Mouse (Mus musculus): ENCODE data around the gene Thoc5. TPM values are rescaled to one million over a fixed set of nuclear protein-coding genes. Genes with fewer than 3 reads are reported as not detected.

Gene Thoc5
- total and polyA plus RNA-seq, 2 experiments from 2014 or later: 44.6 to 48.4 TPM

DNA sequence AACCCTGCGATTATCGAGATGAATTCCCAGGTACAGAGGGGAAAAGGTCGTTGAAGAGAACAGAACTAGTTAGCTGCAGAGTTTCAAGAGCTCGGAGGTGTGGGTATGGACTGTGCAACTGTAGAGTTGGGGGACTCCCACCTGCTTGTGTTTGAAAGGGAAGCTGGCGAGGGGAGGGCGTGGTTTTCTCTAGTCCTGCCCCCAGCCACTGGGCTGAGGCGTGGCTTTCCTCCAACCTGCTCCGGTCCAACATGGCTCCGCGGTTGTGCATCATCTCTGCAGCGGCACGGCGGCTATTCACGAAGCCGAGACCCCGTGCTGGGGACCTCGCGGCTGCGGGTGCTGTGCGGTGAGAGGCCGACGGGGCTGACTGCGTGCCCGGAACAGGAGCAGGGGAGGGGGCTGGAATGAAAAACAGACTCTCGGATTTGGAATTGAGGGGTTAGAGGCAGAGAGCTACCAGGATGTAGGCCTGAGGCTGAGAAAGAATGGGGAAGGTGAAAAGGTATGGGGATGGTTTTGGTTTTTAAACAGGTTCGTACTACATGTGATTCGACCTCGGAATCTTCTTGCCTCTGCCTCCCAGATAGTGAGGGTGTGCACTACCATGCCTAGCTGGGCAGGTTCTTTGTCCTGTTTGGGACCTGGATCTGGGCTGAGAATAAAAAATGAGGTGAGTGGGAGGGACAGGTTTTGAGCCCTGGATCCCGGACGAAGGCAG is 21.2 kb upstream of the Thoc5 start, which contains the start of gene Nipsnap1:
Gene Nipsnap1, plus strand, starts transcription at position 197 of the 721 bp plus-strand sequence.
- Histone ChIP-seq H3K4me3 (ENCODE audit: low read depth, low read length) (peak within 1 kb of the TSS; percentile 75), H3K27me3 (ENCODE audit: insufficient read depth, low read length) (no peaks in the 10 kb centered on the region), H3K4me2 (ENCODE audit: low read depth, low read length, poor library complexity, severe bottlenecking) (peak within 1 kb of the TSS; percentile 68), H3K27ac (ENCODE audit: low read depth, low read length) (peak within 1 kb of the TSS; percentile 83), H3K4me1 (ENCODE audit: insufficient read depth, low read length) (peaks cover 6% of the 10 kb centered on the region; the same call in 1 of the 2 replicates), H3K9me3 (ENCODE audit: low read length) (no peaks in the 10 kb centered on the region), H3K36me3 (ENCODE audit: insufficient read depth, low read length) (no peaks in the 10 kb centered on the region), H3K9ac (replicated peaks; ENCODE audit: low read length, poor library complexity, severe bottlenecking) (peak within 1 kb of the TSS; percentile 87)
- DNase-seq (ENCODE audit: low spot score) (peak; percentile 90), ATAC-seq (ENCODE audit: low FRiP score) (peak; percentile 87)
- under 1% methylated on average over 30 of the region's 30 CpGs for WGBS
- TF ChIP-seq CTCF (IDR thresholded peaks at IDR 0.05): no peak

DNA sequence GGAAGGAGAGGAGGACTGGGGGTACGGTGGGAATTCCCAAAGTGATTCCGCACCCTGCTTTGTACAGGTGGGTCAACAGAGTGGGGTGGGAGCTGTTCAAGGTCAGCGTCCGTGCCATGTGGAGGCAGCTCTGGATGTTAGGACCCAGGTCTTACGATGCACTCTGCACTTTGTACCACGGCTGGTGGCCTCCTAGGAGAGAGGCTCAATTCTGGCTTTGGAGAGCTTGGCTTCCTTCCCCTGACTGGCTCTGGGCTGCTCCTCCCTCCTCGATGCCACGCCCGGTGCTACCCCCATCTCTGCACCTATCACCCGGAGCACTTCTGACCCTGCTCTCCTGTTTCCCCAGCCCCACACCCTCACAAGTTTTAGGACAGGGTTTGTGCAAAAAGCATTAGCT is 20.6 kb upstream of the Thoc5 start:
- Histone ChIP-seq H3K9ac (replicated peaks; ENCODE audit: low read length, poor library complexity, severe bottlenecking) (peak overlapping the region; percentile 87), H3K27ac (ENCODE audit: low read depth, low read length) (peak overlapping the region; percentile 83), H3K4me1 (ENCODE audit: insufficient read depth, low read length) (peaks cover 6% of the 10 kb centered on the region; the same call in 1 of the 2 replicates), H3K36me3 (ENCODE audit: insufficient read depth, low read length) (no peaks in the 10 kb centered on the region), H3K27me3 (ENCODE audit: insufficient read depth, low read length) (no peaks in the 10 kb centered on the region), H3K4me3 (ENCODE audit: low read depth, low read length) (peak overlapping the region; percentile 75), H3K9me3 (ENCODE audit: low read length) (no peaks in the 10 kb centered on the region), H3K4me2 (ENCODE audit: low read depth, low read length, poor library complexity, severe bottlenecking) (peak overlapping the region; percentile 68)
- ATAC-seq (ENCODE audit: low FRiP score) (0 out of 2 replicates have a peak, but pooled peaks have one; percentile 21), DNase-seq (ENCODE audit: low spot score) (no peak)
- 3% methylated on average over 10 of the region's 10 CpGs for WGBS
- no peak for TF ChIP-seq CTCF (IDR thresholded peaks at IDR 0.05)

DNA sequence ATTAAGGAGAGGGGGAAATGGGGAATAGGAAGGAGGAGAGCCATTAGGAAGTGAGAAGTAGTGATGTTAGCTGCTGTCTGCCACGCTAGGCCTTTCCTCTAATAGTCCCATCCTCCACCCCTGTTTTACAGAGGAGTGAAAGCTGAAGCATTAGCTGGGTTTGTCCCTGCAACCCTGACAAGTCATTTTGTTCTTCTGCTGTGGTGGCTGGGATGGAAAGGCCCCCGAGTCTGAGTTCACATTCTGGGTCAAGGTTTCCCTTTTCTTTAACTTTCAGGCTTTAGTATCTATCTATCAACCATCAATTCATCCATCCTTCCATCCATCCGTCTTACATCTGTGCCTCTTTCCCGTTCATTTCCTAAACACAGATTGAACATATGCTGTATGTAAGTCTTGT is 14.0 kb upstream of the Thoc5 start:
- H3K4me2 ChIP-seq (ENCODE audit: low read depth, low read length, poor library complexity, severe bottlenecking): no peak overlapping the region
- H3K9ac ChIP-seq (replicated peaks; ENCODE audit: low read length, poor library complexity, severe bottlenecking): no peak overlapping the region
- no peaks in the 10 kb centered on the region for H3K27me3 ChIP-seq (ENCODE audit: insufficient read depth, low read length)
- no peak for DNase-seq (ENCODE audit: low spot score)
- peaks cover 10% of the 10 kb centered on the region for H3K36me3 ChIP-seq (ENCODE audit: insufficient read depth, low read length)
- no peak for ATAC-seq (ENCODE audit: low FRiP score)
- no peak overlapping the region for H3K27ac ChIP-seq (ENCODE audit: low read depth, low read length)
- H3K4me1 ChIP-seq (ENCODE audit: insufficient read depth, low read length): no peaks in the 10 kb centered on the region
- no peaks in the 10 kb centered on the region for H3K9me3 ChIP-seq (ENCODE audit: low read length)
- H3K4me3 ChIP-seq (ENCODE audit: low read depth, low read length): no peak overlapping the region
- no peak for TF ChIP-seq CTCF (IDR thresholded peaks at IDR 0.05)
- WGBS: 92% methylated on average over 4 of the region's 4 CpGs

DNA sequence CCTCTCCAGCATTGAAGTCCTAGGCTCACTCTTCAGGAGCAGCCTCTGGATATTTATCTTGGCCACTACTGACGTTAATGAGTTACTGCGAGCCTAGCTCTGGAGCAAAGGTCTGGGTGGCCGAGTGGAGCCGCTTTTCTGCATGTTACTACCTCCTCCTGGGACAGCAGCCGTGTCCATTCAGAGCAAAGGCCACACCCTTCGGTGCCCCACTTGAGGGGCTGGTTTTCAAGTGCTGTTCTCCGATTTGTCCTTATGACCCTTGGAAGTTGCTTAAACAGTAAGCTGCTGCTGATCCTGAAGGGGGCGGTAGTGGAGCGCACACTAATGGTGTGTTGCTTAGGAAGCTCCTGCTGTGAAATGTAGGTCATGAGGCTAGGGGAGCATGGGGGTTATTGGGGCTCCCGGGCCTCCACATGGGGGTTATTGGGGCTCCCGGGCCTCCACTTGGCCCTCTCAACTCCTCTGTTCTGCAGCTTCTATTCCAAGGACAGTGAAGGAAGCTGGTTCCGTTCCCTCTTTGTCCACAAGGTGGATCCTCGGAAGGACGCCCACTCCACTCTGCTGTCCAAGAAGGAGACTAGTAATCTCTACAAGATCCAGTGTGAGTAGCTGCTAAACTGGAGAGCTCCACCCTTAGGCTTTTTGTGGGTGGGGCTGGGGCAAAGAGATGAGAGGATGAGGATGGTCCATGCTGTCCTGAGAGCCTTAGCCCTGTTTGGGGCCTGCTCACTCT is 12.1 kb upstream of the Thoc5 start:
- DNase-seq (ENCODE audit: low spot score) (peak; percentile 44), ATAC-seq (ENCODE audit: low FRiP score) (no peak)
- H3K4me3 ChIP-seq (ENCODE audit: low read depth, low read length): no peak overlapping the region
- H3K27me3 ChIP-seq (ENCODE audit: insufficient read depth, low read length): no peaks in the 10 kb centered on the region
- H3K4me2 ChIP-seq (ENCODE audit: low read depth, low read length, poor library complexity, severe bottlenecking): no peak overlapping the region
- H3K36me3 ChIP-seq (ENCODE audit: insufficient read depth, low read length): peaks cover 13% of the 10 kb centered on the region
- no peaks in the 10 kb centered on the region for H3K9me3 ChIP-seq (ENCODE audit: low read length)
- peak; percentile 51; the same call in 1 of the 2 replicates for TF ChIP-seq CTCF (IDR thresholded peaks at IDR 0.05)
- no peak overlapping the region for H3K9ac ChIP-seq (replicated peaks; ENCODE audit: low read length, poor library complexity, severe bottlenecking)
- 58% methylated on average over 14 of the region's 14 CpGs for WGBS
- H3K27ac ChIP-seq (ENCODE audit: low read depth, low read length): no peak overlapping the region
- H3K4me1 ChIP-seq (ENCODE audit: insufficient read depth, low read length): no peaks in the 10 kb centered on the region

DNA sequence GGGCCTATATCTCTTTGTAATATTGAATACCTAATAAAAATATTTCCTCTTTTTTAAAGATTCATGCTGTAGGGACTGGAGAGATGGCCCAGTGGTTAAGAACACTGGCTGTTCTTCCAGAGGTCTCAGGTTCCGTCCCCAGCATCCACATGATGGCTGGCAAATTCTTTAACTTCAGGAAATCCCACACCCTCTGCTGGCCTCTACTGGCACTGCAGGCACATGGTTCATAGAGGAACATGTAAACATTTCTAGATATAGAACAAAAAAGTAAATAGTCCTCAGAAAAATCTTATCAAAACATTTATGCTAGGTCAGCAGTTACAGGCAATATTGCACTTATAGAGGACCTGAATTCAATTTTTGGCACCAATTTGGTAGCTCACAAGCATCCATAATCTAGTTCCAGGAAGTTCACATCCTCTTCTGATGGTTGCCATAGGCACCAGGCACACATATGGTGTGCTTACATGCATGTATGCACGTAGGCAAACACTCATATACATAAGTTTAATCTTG is 9.7 kb upstream of the Thoc5 start:
- Histone ChIP-seq H3K9ac (replicated peaks; ENCODE audit: low read length, poor library complexity, severe bottlenecking) (no peak overlapping the region), H3K9me3 (ENCODE audit: low read length) (no peaks in the 10 kb centered on the region), H3K4me3 (ENCODE audit: low read depth, low read length) (no peak overlapping the region), H3K4me1 (ENCODE audit: insufficient read depth, low read length) (no peaks in the 10 kb centered on the region), H3K36me3 (ENCODE audit: insufficient read depth, low read length) (peaks cover 31% of the 10 kb centered on the region), H3K27ac (ENCODE audit: low read depth, low read length) (no peak overlapping the region), H3K27me3 (ENCODE audit: insufficient read depth, low read length) (no peaks in the 10 kb centered on the region), H3K4me2 (ENCODE audit: low read depth, low read length, poor library complexity, severe bottlenecking) (no peak overlapping the region)
- 64% methylated on average over 2 of the region's 2 CpGs for WGBS
- DNase-seq (ENCODE audit: low spot score) (peak; percentile 49), ATAC-seq (ENCODE audit: low FRiP score) (no peak)
- peak; percentile 78 for TF ChIP-seq CTCF (IDR thresholded peaks at IDR 0.05)

DNA sequence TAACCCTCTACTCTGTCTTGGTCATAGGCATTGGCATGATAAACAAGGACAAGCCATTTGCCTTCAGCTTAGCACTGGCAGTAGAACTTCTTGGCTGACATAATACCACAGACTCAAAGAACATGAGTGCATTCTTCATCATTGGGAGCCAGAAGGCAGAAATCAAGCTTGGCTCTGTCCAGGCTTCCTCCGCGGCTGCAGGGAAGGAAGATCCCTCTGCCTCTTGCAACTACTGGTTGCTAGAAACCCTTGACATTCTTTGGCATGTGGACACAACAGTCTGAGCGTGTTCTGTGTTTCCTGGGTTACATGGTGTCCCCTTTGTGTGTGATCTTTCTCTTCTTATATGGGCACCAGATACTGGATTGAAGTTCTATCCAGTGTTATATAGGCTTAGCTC is 8.1 kb upstream of the Thoc5 start:
- Histone ChIP-seq H3K36me3 (ENCODE audit: insufficient read depth, low read length) (peaks cover 44% of the 10 kb centered on the region), H3K27ac (ENCODE audit: low read depth, low read length) (no peak overlapping the region), H3K9me3 (ENCODE audit: low read length) (no peaks in the 10 kb centered on the region), H3K4me3 (ENCODE audit: low read depth, low read length) (no peak overlapping the region), H3K4me2 (ENCODE audit: low read depth, low read length, poor library complexity, severe bottlenecking) (no peak overlapping the region), H3K4me1 (ENCODE audit: insufficient read depth, low read length) (no peaks in the 10 kb centered on the region), H3K27me3 (ENCODE audit: insufficient read depth, low read length) (no peaks in the 10 kb centered on the region), H3K9ac (replicated peaks; ENCODE audit: low read length, poor library complexity, severe bottlenecking) (no peak overlapping the region)
- no peak for DNase-seq (ENCODE audit: low spot score)
- 96% methylated on average over 3 of the region's 3 CpGs for WGBS
- no peak for ATAC-seq (ENCODE audit: low FRiP score)
- TF ChIP-seq CTCF (IDR thresholded peaks at IDR 0.05): no peak

All from midbrain, postnatal 0 days (tissue).